Mouse (Mus musculus) hindbrain, embryonic 10.5 days (tissue): ENCODE results near the gene Olfr1167. TPM values are rescaled to one million over a fixed set of nuclear protein-coding genes. Genes with fewer than 3 reads are reported as not detected.
"Not testable (repeated sequence)": the region's sequence is repeated elsewhere in the genome, so short reads cannot be mapped to it uniquely, and the experiment has no call there.

Experiments
- DNase-seq: peaks from one replicate; pipeline ENCODE4 v3.0.0-alpha.2; 2017; ENCODE audit warnings: low spot score
- H3K27ac ChIP-seq: fragments of 300-500 bp; sonication (generic); 2 replicates; pipeline ENCODE4 v1.5.1; 2016; ENCODE audit warnings: mild to moderate bottlenecking, moderate library complexity
- H3K27me3 ChIP-seq: fragments of 300-500 bp; sonication (generic); 2 replicates; pipeline ENCODE4 v1.6.1; 2016; ENCODE audit warnings: mild to moderate bottlenecking; ENCODE audit not compliant: poor library complexity, insufficient read depth, severe bottlenecking
- H3K36me3 ChIP-seq: fragments of 300-500 bp; sonication (generic); 2 replicates; pipeline ENCODE4 v1.6.1; 2016; ENCODE audit warnings: mild to moderate bottlenecking, moderate library complexity
- H3K4me1 ChIP-seq: fragments of 300-500 bp; sonication (generic); replicated peaks from 2 replicates; pipeline ENCODE4 v1.6.1; 2016; ENCODE audit warnings: mild to moderate bottlenecking
- H3K4me3 ChIP-seq: fragments of 300-500 bp; sonication (generic); 2 replicates; pipeline ENCODE4 v1.5.1; 2016; ENCODE audit warnings: mild to moderate bottlenecking, moderate library complexity
- H3K9me3 ChIP-seq: fragments of 300-500 bp; sonication (generic); 2 replicates; pipeline ENCODE4 v1.6.1; 2016; ENCODE audit warnings: mild to moderate bottlenecking, moderate library complexity
- WGBS: fragments of 180-500 bp; shearing (Covaris S2); methylation state at CpG from one replicate; pipeline ENCODE4 v1.1.7; 2016; 5-methylcytosine and 5-hydroxymethylcytosine counted together
- polyA plus RNA-seq: library from polyadenylated mRNA; unstranded; fragments of >200 nt; fragmentation: Nextera tagmentation; extraction: Ambion mirVana; gene quantifications from 2 replicates; pipeline ENCODE4 v1.2.1, GENCODE M21; 2016

Olfr1167 gene
- not detected in 2 replicates for polyA plus RNA-seq

DNA sequence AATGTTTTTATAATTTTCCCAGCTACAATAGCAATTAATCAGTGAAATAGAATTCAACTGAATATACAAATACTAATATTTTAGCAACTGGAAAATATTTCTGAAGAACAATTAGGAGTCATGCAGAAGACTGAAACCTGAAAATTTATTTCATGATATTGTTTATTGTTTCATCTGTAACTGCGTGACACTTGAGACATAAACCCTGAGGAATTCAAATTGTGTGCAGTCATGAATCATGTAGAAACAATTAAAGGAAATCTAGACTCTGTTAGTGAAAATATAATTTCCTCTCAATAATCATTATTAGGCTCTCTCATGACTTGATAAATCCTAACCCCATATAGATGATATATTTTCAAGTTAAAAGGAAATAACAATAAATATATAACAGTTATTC, at the start of gene Olfr1167:
TSS of gene Olfr1167 (minus strand) at position 101 of the 400 bp plus-strand sequence.
- WGBS = 94% methylated on average over 1 of the region's 1 CpGs
- DNase-seq, H3K4me3 ChIP-seq: not testable (repeated sequence)

GRCm38 (mm10) chr2:88181580-88181979, 26.6 kb upstream of the Olfr1167 start, which contains the start of gene Olfr1168:
TSS of gene Olfr1168 (plus strand) at chr2:88181880.
- 92% methylated on average over 2 of the region's 2 CpGs for WGBS

More for the DNA sequence above, at the start of gene Olfr1167:
- not testable (repeated sequence) for H3K9me3 ChIP-seq, H3K27me3 ChIP-seq, H3K27ac ChIP-seq, H3K4me1 ChIP-seq, H3K36me3 ChIP-seq

DNA sequence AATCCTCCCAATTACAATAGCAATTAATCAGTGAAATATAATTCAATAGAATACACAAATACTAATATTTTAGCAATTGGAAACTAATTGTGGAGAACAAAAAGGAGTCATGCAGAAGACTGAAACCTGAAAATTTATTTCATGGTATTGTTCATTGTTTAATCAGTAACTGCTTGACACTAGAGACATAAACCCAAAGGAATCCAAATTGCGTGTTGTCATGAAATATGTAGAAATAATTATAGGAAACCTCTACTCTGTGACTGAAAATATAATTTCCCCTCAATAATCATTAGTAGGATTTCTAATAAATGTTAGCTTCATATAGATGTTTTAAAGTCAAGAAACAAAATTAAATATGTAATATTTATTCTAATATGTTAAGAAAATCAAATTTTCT, 26.8 kb downstream of the Olfr1167 start, which contains the start of gene Olfr1166:
TSS of gene Olfr1166 (minus strand) at position 101 of the 400 bp plus-strand sequence.
- Histone ChIP-seq H3K36me3 (no peaks in the 10 kb centered on the region), H3K4me3 (no peak within 1 kb of the TSS), H3K4me1 (no peaks in the 10 kb centered on the region), H3K27ac (no peak within 1 kb of the TSS), H3K9me3 (no peaks in the 10 kb centered on the region), H3K27me3 (no peaks in the 10 kb centered on the region)
- DNase-seq = no peak
- 92% methylated on average over 1 of the region's 1 CpGs for WGBS

More at GRCm38 (mm10) chr2:88181580-88181979, 26.6 kb upstream of the Olfr1167 start, which contains the start of gene Olfr1168:
- Histone ChIP-seq H3K27me3 (no peaks in the 10 kb centered on the region), H3K4me3 (no peak within 1 kb of the TSS), H3K36me3 (no peaks in the 10 kb centered on the region), H3K9me3 (no peaks in the 10 kb centered on the region), H3K27ac (no peak within 1 kb of the TSS), H3K4me1 (no peaks in the 10 kb centered on the region)
- no peak for DNase-seq

Other genes with a start within 250 kb of the Olfr1167 start
- gene Olfr1155, start 210.1 kb downstream of the Olfr1167 start, polyA plus RNA-seq = not detected in 2 replicates
- not detected in 2 replicates for gene Olfr1156, start 202.1 kb downstream of the Olfr1167 start, polyA plus RNA-seq
- gene Olfr1157, start 186.9 kb downstream of the Olfr1167 start, polyA plus RNA-seq = not detected in 2 replicates
- not detected in 2 replicates for gene Olfr74, start 180.5 kb downstream of the Olfr1167 start, polyA plus RNA-seq
- not detected in 2 replicates for gene Olfr1158, start 165.1 kb downstream of the Olfr1167 start, polyA plus RNA-seq
- gene Olfr1160, start 146.9 kb downstream of the Olfr1167 start, polyA plus RNA-seq = not detected in 2 replicates
- not detected in 2 replicates for gene Olfr1161, start 132.4 kb downstream of the Olfr1167 start, polyA plus RNA-seq
- gene Olfr73, start 117.5 kb downstream of the Olfr1167 start, polyA plus RNA-seq = not detected in 2 replicates
- gene Olfr1162, start 104.1 kb downstream of the Olfr1167 start, polyA plus RNA-seq = not detected in 2 replicates
- gene Olfr1163, start 83.4 kb downstream of the Olfr1167 start, polyA plus RNA-seq = not detected in 2 replicates
- gene Olfr1164, start 61.2 kb downstream of the Olfr1167 start, polyA plus RNA-seq = not detected in 2 replicates
- not detected in 2 replicates for gene Olfr1166, start 26.9 kb downstream of the Olfr1167 start, polyA plus RNA-seq
- gene Olfr1168, start 26.7 kb upstream of the Olfr1167 start, polyA plus RNA-seq = not detected in 2 replicates
- not detected in 2 replicates for gene Olfr1170, start 73.1 kb upstream of the Olfr1167 start, polyA plus RNA-seq
- gene Olfr1173, start 124.7 kb upstream of the Olfr1167 start, polyA plus RNA-seq = not detected in 2 replicates
- not detected in 2 replicates for gene Olfr1174-ps, start 159.9 kb upstream of the Olfr1167 start, polyA plus RNA-seq
- gene Olfr1175-ps, start 172.0 kb upstream of the Olfr1167 start, polyA plus RNA-seq = not detected in 2 replicates
- not detected in 2 replicates for gene Olfr1176, start 181.5 kb upstream of the Olfr1167 start, polyA plus RNA-seq
- gene Olfr1177-ps, start 191.3 kb upstream of the Olfr1167 start, polyA plus RNA-seq = not detected in 2 replicates
- gene Olfr1178, start 231.9 kb upstream of the Olfr1167 start, polyA plus RNA-seq = not detected in 2 replicates